Mouse (Mus musculus) liver, embryonic 11.5 days (tissue): ENCODE measurements at regions not wholly inside any gene's neighbourhood (a gene's known extent, or its start where the extent isn't known, plus 50 kb on each side); places are given as distances from the start of the nearest gene placed in this dataset.

ENCODE experiments used
- ATAC-seq: fragments of 200-750 bp; cut with Nextera tagmentation; replicated peaks from 2 replicates; pipeline ENCODE4 v1.8.0; 2017; ENCODE audit warnings: moderate number of reproducible peaks, mild to moderate bottlenecking, moderate TSS enrichment, moderate library complexity; ENCODE audit not compliant: low FRiP score
- DNase-seq: peaks from one replicate; pipeline ENCODE4 v3.0.0-alpha.2; 2017; ENCODE audit warnings: low spot score
- H3K27ac ChIP-seq: fragments of 300-500 bp; sonication (generic); 2 replicates; pipeline ENCODE4 v1.5.1; 2014; ENCODE audit warnings: mild to moderate bottlenecking, low read depth, low read length, control low read depth
- H3K27me3 ChIP-seq: fragments of 300-500 bp; sonication (generic); replicated peaks from 2 replicates; pipeline ENCODE4 v1.6.1; 2014; ENCODE audit warnings: low read length, mixed read lengths; ENCODE audit not compliant: control insufficient read depth, insufficient read depth
- H3K36me3 ChIP-seq: fragments of 300-500 bp; sonication (generic); 2 replicates; pipeline ENCODE4 v1.6.1; 2014; ENCODE audit warnings: mild to moderate bottlenecking, low read length, moderate library complexity, mixed read lengths; ENCODE audit not compliant: control insufficient read depth, insufficient read depth
- H3K4me1 ChIP-seq: fragments of 300-500 bp; sonication (generic); replicated peaks from 2 replicates; pipeline ENCODE4 v1.6.1; 2014; ENCODE audit warnings: low read length, mixed read lengths; ENCODE audit not compliant: control insufficient read depth, insufficient read depth
- H3K4me2 ChIP-seq: fragments of 300-500 bp; sonication (generic); 2 replicates; pipeline ENCODE4 v1.6.1; 2014; ENCODE audit warnings: mild to moderate bottlenecking, control low read depth, moderate library complexity
- H3K4me3 ChIP-seq: fragments of 300-500 bp; sonication (generic); 2 replicates; pipeline ENCODE4 v1.5.1; 2014; ENCODE audit warnings: low read depth, low read length, control low read depth
- H3K9ac ChIP-seq: fragments of 300-500 bp; sonication (generic); 2 replicates; pipeline ENCODE4 v1.6.1; 2014; ENCODE audit warnings: low read depth, low read length, control low read depth
- H3K9me3 ChIP-seq: fragments of 300-500 bp; sonication (generic); 2 replicates; pipeline ENCODE4 v1.6.1; 2016; ENCODE audit warnings: low read length, inconsistent platforms, mixed read lengths; ENCODE audit not compliant: control insufficient read depth
- WGBS: fragments of 180-500 bp; shearing (Covaris S2); extraction: QIAGEN DNeasy Blood & Tissue Kit; methylation state at CpG from one replicate; pipeline ENCODE4 v1.1.7; 2014; 5-methylcytosine and 5-hydroxymethylcytosine counted together

DNA sequence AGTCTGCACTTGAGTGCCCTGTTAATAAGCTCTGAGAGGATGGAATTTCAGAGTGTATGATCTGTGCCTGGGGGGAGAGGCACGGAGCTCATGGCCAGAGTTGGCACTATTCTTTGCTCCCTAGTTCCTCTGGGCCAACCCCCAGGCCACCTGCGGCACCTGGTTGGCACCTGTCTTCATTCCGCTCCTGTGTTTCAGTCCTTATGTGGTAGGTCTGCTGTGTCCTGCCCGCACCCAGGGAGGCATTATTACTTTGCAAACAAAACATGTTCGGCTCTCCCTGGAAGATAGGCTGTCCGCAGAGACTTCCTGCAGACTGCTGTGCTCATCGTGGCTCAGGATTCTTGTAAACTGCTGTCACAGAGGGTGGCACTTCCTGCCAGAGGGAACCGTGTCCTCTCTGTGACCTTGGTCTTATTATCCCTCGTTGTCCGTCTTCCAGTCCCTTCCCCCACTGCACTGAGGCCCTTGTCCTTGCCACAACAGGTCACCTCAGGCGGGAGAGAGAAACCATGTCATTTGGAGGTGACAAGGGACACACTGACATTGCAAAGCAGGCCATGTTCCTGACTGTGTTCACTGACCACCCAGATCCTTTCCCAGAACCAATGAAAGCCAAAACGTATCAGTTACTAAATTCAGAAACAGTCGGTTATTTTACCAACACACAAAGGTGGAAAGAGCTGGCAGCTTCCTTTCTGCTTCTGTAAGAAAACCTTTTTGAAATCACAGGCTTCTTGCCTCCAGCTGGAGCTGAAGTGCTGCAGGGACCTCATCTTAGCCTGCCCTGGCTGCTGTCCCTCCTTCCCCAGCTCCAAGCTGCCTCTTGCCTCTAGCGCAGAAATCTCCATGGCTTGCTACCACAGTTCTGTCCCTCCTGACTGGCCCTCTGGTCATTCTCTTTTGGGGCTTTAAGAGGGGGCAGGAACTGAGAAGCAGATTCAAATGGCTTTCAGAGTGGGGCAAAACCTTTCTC is 777.0 kb upstream of the Car8 start:
- DNase-seq (no peak), ATAC-seq (peak; percentile 67)
- WGBS = 22% methylated on average over 14 of the region's 14 CpGs
- no peak overlapping the region for H3K9ac ChIP-seq
- no peak overlapping the region for H3K4me3 ChIP-seq
- no peaks in the 10 kb centered on the region; the same call in 1 of the 2 replicates for H3K4me1 ChIP-seq
- no peaks in the 10 kb centered on the region; the same call in 1 of the 2 replicates for H3K27me3 ChIP-seq
- no peaks in the 10 kb centered on the region for H3K36me3 ChIP-seq
- H3K4me2 ChIP-seq = no peak overlapping the region
- H3K9me3 ChIP-seq = no peaks in the 10 kb centered on the region
- H3K27ac ChIP-seq = peak overlapping the region; percentile 46

DNA sequence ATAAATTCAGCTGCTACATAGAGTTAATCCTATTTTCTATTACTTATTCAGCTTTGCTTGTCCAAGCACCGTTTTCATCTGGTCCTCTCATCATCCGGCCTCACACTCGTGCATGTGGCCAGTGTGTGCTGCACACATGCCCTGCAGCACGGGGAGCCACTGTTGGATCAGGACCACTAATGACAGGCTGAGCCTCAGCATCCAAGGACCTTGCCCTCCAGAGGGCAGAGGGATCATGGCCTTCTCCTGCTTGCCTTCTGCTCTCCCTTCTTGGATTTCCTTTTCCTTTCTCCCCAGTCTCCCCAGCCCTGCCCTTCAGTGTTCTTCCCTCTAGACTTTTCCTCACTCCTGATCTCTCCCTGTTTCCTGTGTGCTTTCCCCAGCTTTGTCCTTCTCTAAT is 776.1 kb upstream of the Car8 start:
- no peaks in the 10 kb centered on the region for H3K9me3 ChIP-seq
- H3K36me3 ChIP-seq = no peaks in the 10 kb centered on the region
- H3K4me2 ChIP-seq = no peak overlapping the region
- no peak for ATAC-seq
- no peak for DNase-seq
- H3K9ac ChIP-seq = no peak overlapping the region
- H3K27ac ChIP-seq = no peak overlapping the region
- WGBS = 67% methylated on average over 4 of the region's 4 CpGs
- no peak overlapping the region for H3K4me3 ChIP-seq
- no peaks in the 10 kb centered on the region; the same call in 1 of the 2 replicates for H3K27me3 ChIP-seq
- no peaks in the 10 kb centered on the region; the same call in 1 of the 2 replicates for H3K4me1 ChIP-seq

DNA sequence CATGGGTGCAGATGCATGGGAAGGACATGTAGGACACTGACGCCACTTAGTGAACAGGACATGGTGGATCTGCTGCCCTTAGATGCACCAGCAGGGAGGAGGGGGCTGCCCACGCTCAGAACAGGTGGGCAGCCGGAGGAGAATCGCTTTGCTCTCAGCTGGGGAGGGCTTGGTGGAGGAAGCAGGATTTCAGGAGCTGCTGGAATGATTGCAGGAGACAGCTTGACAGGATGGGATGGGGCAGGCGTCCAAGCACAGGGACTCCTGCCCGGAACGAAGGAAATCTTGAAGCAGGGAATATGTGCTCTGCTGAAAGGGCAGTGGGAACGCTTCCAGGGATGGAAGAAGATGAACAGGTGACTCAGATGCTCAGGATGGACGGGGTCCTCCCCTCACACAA is 773.9 kb upstream of the Car8 start:
- Histone ChIP-seq H3K4me1 (no peaks in the 10 kb centered on the region; the same call in 1 of the 2 replicates), H3K27ac (no peak overlapping the region), H3K27me3 (no peaks in the 10 kb centered on the region), H3K36me3 (no peaks in the 10 kb centered on the region), H3K9me3 (no peaks in the 10 kb centered on the region), H3K4me2 (no peak overlapping the region), H3K9ac (no peak overlapping the region), H3K4me3 (no peak overlapping the region)
- DNase-seq (no peak), ATAC-seq (no peak)
- whole genome bisulfite sequencing = 72% methylated on average over 9 of the region's 9 CpGs

DNA sequence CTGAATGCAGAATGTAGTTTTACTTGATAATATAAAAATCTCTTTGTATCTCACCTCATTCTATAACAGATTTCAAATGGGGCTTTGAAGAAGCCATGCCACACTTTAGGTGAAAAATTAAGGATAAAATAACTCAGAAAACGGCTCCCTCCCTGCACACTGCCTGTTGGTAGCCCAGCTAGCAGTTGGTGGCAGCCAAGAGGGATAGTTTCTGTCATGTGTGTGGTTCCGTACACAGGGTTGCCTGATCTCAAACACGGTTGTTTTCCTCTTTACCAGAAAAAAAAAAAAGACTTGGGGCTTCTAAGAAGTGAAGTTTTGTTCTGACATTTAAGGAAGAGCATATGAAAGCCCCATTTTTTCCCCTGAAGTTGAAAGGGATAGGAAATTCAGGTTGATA is 773.1 kb upstream of the Car8 start:
- Histone ChIP-seq H3K27ac (no peak overlapping the region), H3K9ac (no peak overlapping the region), H3K27me3 (no peaks in the 10 kb centered on the region), H3K9me3 (no peaks in the 10 kb centered on the region), H3K4me1 (no peaks in the 10 kb centered on the region; the same call in 1 of the 2 replicates), H3K4me3 (no peak overlapping the region), H3K4me2 (no peak overlapping the region), H3K36me3 (no peaks in the 10 kb centered on the region)
- ATAC-seq (no peak), DNase-seq (no peak)
- 57% methylated on average over 3 of the region's 3 CpGs for WGBS

DNA sequence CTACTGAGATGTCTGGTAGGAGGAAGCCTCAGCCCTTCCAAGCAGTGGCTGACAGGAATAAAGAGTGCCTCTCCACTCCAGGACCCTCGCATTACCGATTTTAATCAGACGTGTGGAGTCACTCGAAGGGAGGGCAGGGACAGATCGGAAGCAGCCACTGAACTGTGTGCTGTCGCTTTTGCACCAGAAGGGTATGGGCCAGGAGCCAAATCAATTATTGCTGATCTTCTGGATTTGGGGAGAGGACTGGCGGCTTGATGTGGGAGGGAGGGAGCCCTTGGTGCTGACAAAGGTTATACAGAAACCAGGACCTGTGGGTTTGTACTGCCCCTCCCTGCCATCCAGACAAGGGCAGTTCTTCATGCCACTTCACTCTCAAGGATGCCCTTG is 772.3 kb upstream of the Car8 start:
- DNase-seq = no peak
- Histone ChIP-seq H3K36me3 (no peaks in the 10 kb centered on the region), H3K4me1 (no peaks in the 10 kb centered on the region), H3K27ac (no peak overlapping the region), H3K9me3 (no peaks in the 10 kb centered on the region), H3K27me3 (no peaks in the 10 kb centered on the region), H3K9ac (no peak overlapping the region), H3K4me3 (no peak overlapping the region), H3K4me2 (no peak overlapping the region)
- 57% methylated on average over 7 of the region's 7 CpGs for WGBS
- no peak for ATAC-seq

DNA sequence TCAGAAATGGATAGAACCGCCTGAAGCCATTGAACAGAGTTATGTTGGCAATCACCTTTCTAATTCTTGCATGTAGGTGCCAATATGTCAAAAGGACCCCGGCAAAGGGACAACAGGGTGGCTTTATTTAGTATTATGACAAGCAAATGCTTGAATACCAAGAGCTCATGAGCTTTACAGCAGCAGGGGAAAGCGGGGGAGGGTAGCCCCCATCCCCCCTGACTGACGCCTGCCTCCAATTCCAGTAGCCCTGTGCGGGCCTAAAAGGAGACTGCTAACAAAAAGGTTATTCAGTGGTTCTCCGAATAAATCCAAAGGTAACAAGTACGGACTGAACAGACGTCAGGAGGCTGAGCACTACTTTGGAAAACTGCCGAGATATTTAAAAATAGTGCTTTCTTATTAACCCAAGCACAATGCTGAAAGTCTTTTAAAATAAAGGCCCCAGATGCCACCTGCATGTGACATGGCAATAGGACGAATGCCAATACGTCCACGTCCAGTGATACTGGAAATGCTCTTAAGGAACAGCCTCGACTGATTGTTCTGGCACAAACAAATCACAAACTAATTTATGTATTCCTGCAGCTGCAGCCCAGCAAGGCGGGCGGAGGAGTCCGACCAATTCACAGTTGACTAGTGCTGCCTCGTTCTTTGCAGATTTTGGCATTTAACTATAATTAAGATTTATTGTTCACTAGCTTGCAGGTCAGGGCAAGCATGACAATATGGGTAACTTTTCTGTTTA is 771.7 kb upstream of the Car8 start:
- no peaks in the 10 kb centered on the region for H3K36me3 ChIP-seq
- ATAC-seq = no peak
- no peaks in the 10 kb centered on the region for H3K9me3 ChIP-seq
- H3K4me3 ChIP-seq = no peak overlapping the region
- H3K9ac ChIP-seq = no peak overlapping the region
- no peak overlapping the region for H3K27ac ChIP-seq
- 73% methylated on average over 17 of the region's 17 CpGs for WGBS
- H3K4me1 ChIP-seq = no peaks in the 10 kb centered on the region
- no peak overlapping the region for H3K4me2 ChIP-seq
- H3K27me3 ChIP-seq = no peaks in the 10 kb centered on the region
- DNase-seq = no peak

DNA sequence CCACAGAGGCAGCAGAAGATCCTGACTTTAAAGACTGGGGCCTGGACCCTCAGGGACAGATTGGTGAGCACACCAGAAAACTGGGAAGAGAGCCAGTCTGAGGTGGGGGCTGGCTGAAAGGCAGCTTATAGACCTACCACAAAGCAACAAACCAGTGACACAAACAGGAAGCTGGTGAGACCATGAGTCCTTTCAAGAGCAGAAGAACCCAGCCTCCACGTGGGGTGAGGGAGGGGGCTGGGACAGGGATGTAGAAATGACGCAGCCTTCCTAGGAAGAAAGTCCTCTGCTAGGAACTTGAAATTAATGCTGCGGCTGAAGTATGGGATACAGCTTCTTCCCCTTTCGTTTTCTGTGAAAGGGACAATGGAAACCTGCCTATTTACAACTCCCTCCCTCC is 770.8 kb upstream of the Car8 start:
- H3K4me2 ChIP-seq = no peak overlapping the region
- H3K9me3 ChIP-seq = no peaks in the 10 kb centered on the region
- WGBS = 32% methylated on average over 4 of the region's 4 CpGs
- no peak overlapping the region for H3K9ac ChIP-seq
- no peak overlapping the region for H3K4me3 ChIP-seq
- ATAC-seq = no peak
- no peaks in the 10 kb centered on the region for H3K27me3 ChIP-seq
- no peaks in the 10 kb centered on the region for H3K36me3 ChIP-seq
- H3K4me1 ChIP-seq = no peaks in the 10 kb centered on the region
- H3K27ac ChIP-seq = no peak overlapping the region
- no peak for DNase-seq

DNA sequence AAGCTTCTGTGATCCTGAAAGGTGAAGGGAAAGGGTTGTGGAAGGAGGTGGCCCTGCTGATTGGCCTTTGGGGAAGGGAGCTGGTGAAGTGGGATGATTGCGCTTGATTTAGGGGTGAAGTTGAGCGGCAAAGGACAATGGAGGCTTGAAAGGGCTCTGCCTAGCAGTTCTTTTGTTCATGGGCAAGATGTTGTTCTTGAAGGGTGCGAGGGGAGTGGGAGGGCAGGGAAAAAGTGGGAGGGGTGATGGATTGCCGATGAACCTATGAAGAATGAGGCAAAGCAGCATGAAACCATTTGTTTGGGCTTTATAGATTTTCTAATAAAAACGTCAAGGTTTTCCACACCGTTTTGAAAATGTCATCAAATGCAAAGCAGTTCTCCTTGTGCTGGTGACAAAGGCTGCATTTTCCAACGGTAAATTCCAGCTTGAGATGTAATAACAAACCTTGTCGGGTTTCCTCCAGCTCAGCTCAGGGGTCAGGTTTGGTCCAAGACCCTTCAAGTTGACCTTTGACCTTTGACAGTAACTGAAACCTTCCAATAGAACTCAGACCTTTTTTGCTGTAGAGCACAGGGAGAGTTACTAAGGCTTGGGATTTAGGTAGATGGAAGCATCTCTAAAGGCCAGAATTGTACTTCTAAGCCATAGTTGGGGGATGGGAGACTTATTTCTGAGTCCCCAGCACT is 767.2 kb upstream of the Car8 start:
- H3K4me2 ChIP-seq = no peak overlapping the region
- no peak overlapping the region for H3K9ac ChIP-seq
- no peaks in the 10 kb centered on the region for H3K27me3 ChIP-seq
- H3K9me3 ChIP-seq = no peaks in the 10 kb centered on the region
- H3K4me3 ChIP-seq = no peak overlapping the region
- no peaks in the 10 kb centered on the region for H3K4me1 ChIP-seq
- no peak overlapping the region for H3K27ac ChIP-seq
- 60% methylated on average over 8 of the region's 8 CpGs for WGBS
- DNase-seq (no peak), ATAC-seq (no peak)
- H3K36me3 ChIP-seq = no peaks in the 10 kb centered on the region
